Mouse (Mus musculus): ENCODE measurements at regions not wholly inside any gene's neighbourhood (a gene's known extent, or its start where the extent isn't known, plus 50 kb on each side); places are given as distances from the start of the nearest gene placed in this dataset.
"Not testable (repeated sequence)": the region's sequence is repeated elsewhere in the genome, so short reads cannot be mapped to it uniquely, and the experiment has no call there.

DNA sequence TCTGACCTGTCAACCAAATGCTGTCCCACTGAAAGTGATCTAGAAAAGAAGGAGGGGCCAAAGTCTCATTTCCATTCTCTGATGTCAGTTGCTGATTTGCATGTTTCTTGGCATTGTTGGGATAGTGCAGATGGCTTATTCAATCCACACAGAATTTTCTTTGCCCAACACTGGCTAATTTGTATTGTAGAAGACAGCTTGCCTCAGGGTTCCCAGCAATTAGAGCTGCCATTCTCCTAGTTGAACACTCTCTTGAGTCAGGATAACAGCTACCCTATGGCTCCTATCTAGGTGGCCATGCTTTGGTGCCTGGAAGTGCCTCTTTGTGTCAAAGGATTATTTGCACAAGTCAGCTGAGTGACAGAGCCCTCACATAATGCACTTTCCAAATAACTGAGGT lies 569.0 kb downstream of the Lrriq3 start:
- DNase-seq (ENCODE audit: low read depth): no peak

DNA sequence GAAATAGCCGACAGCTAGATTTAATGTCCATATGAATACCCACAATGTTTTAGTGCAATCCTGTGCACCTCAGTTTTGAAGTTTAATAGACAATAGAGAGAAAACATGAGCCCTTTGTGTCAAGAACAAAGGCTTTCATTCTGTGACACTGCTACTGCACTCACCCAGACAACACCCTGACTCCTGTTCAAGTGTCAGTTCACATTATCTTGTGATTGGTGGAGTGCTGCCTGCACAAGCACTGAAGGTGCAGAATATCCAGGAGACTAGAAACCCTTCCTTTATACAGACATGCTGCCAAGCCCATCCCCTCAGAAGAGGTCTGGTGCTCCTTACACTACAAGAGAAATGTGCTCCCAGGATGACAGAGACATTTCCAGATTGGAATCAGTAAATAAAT lies 579.3 kb downstream of the Lrriq3 start:
- no peak for DNase-seq (ENCODE audit: low read depth)

DNA sequence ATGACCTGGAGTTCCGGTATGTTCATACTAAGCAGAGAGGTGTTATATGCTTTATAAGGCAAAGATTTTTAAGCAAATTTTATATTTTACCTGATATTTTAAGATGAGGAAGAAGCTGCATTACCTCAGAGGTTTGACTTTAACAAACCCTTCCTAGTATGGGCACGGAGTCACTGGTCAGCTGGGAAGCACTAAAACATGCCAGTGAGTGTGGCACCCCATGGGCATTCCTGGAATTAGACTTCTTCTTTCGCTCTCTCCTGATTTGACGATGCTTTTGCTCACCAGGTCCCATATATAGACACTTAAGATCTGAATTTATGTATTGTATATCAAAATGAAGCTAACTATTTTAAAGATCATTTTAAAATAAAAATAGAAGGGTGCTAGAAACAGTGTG lies 587.0 kb downstream of the Lrriq3 start:
- DNase-seq (ENCODE audit: low read depth): no peak

DNA sequence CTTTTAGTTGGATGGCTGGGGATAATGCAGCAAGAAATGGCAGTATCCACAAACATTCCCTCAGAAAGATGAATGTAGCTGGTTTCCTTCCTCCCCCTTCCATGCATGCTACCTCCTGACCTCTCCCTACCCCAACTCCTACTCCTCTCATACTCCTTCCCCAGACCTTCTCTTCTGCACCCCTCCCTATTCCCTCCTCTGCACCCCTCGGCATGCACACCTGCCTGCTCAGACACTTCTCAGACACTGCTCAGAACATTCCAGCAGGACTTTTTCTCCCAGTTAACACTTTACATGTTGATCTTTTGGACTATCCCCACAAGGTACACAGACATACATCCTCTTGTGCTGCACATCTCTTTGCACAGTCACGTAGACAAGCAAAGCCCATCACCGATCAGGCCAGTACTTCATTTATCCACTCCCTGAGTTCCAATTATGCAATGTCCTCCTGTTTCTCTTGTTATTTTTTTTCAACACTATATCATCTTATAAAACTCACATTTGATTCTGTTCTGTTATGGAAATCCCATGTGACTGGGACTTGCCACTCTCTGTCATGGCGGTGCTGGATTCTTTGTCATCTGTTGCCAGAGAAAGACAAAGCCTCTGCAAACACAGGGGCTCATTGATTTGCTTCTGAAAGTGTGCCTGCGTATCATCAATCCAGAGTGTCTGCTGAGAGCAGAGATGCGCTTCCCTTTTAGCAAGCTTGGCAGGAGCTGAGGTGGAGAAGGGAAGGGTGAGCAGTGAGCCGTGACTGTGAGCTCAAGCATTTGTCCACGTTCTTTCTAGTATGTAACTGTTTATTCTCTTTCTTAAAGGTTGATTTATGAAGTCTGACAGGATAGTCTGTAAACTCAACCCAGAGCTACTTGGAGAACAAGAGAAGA lies 589.9 kb downstream of the Lrriq3 start:
- no peak for DNase-seq (ENCODE audit: low read depth)

DNA sequence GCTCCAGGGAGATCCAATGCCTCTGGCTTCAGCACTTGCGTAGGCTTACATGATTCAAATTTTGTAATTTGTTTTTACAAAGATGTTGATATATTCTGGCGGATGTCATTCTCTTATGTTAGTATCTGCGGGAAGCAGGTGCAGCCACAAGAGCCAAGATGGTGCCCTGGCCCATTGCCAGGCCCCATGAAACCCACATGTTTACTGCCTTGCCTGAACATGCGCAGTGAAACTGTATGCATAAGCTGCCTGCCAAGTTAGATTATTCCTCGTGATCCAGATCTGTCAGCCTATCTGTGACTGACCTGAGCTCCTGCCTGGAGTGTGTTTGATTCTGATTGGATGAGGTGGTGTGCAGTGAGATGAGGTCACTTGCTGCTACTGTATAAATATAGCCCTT lies 595.1 kb downstream of the Lrriq3 start:
- no peak for DNase-seq (ENCODE audit: low read depth)

DNA sequence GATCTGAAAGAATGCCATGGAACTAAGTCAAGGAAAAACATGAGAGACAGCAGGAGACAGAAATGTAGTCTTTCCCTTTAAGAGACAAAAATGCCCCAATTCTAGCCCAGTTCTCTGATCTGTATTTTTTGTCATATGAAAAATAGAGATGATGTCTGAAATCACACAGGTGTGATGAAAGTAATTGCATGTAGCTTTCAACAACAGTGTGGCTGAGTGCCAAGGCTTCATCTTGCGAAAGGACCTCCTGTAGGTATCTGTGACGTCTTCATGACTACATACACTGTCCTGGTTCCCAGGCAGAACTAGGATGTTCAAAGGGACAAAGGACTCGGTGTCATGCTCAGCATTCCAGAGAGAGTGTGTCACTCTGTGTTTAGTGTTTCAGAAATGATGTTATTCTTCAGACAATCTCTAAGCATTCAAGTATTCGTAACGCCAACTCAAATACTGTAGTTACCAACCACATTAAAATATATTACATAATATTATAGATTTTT lies 629.8 kb downstream of the Lrriq3 start:
- DNase-seq (ENCODE audit: low read depth): no peak

DNA sequence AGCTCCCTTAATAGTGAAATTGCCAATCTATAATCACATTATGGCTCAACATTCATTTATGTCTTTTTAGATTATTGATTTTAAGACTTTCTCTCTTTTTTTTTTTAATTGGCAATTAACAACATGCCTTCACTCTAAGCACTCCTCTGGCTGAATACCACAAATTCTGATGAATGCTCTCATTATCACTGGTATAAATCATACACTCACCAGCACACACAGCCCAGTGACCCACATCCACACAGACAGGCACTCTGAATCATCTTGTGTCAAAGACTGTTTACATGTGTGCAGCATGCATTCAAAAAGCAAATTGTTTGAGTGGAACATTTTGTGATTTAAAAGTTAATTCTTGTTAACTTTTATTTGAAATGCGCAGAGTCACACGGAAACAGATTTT lies 649.2 kb downstream of the Lrriq3 start:
- no peak for DNase-seq (ENCODE audit: low read depth)

DNA sequence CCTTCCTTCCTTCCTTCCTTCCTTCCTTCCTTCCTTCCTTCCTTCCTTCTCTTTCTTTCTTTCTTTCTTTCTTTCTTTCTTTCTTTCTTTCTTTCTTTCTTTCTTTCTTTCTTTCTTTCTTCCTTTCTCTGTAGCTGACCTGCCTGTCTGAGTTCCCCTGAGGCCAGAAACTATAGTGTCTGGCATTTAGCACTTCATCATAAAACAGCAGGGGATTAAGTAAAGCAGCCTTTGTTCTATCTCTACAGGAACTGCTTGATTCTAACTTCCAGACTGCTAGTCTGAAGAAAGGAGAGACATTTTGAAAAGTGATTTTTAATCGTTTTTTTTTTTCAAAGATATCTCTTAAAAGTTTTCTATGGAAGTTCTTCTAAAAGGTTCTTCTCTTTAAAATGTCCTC lies 653.4 kb downstream of the Lrriq3 start:
- not testable (repeated sequence) for DNase-seq (ENCODE audit: low read depth)

DNA sequence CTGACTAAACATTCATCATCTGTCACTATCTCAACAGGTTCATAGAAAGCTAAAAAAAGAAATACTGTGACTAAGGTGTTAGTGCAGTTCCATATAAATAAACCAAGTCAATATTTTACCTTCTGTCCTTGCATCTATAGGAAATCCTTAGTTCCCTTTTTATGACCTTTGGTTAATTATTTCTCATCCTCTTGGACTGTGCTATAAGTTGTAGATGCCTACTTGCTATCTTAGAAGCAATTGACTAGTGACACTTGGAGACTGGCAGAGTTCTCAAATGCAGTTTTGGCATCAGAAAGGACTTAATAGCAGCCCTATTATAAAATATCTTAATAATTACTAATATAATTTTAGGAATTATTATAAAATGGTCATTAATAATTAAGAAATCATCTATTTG lies 654.3 kb downstream of the Lrriq3 start:
- no peak for DNase-seq (ENCODE audit: low read depth)

DNA sequence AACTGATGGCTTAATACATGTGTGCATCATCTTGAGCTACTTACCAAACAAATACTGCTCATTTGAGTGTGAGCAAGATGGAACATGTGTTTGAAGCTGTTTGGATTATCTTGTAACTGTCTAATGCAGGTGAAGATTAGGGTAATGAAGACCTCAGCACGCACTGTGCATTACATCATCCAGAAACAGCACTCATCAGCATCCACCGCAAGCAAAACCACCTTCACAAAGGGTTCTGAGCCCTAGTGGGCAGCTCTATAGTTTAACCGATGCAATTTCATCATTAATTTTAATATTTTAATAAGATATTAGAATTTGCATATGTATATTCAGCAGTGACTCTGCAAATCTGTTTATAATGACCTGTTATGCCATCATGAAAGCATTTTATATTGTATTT lies 664.1 kb downstream of the Lrriq3 start:
- DNase-seq (ENCODE audit: low read depth): no peak

DNA sequence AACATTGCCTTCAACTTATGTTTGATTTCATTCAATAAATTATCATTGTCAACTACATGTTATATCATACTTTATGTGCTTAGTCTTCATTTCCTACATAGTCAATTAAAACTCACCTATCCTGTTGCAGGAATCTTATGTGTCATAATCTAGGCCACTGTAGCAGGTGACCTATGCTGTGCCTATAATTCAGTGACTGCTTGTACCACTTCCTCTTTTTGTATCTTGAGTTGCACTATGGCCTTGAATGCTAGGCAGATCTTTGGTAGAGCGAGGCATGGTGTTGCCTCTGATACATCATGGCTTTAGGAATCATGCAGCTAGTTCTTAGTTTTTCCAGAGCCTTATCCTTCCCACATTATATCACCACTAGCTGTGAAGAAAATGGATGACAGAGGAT lies 682.8 kb downstream of the Lrriq3 start:
- no peak for DNase-seq (ENCODE audit: low read depth)

DNA sequence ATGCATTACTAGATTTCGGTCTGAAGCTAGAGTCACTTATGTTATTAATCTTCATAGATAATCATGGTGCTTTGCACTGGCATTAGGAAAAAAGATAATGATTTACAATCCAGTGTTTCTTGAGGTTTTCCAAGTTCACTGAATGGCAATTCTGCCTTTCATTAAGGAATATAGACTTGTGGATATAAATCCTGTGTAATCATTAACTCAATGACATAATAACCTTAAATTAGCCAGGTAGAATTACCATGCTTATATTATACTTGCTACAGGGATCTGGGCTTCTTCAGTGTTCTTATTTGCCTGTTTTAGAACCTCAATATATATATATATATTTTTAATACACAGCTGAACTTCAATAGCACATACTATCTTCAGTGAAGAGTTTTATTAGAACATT lies 683.8 kb downstream of the Lrriq3 start:
- no peak for DNase-seq (ENCODE audit: low read depth)

DNA sequence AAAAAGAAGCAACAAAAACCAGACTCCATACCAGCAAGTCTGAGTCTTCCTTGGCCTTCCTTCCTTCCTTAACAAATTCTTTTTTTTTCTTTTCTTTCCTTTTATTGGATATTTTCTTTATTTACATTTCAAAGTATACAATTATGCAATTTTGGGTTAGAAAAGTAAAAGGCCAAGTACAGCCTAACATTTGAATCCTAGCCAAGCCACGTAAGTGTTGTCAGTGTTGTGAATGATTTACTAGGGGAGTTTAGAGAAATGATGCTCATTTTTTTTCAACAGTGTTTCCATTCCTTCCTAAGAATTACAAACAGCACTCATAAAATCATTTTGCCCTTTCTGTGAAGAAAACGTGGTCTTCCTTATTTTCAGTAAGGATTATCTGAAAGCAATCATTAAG lies 722.5 kb downstream of the Lrriq3 start:
- DNase-seq (ENCODE audit: low read depth): no peak

DNA sequence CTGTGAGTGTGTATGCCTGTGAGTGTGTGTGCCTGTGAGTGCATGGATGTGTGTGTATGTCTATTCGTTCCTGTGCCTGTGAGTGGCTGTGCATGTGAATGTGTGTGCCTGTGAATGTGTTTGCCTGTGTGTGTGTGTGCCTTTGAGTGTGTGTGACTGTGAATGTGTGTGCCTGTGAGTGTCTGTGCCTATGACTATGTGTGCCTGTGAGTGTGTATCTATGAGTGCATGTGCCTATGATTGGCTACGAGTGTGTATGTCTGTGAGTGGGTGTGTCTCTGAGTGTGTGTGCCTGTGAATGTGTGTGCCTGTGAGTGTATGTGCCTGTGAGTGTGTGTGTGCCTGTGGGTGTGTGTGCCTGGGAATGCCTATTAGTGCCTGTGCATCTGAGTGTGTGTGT lies 731.6 kb downstream of the Lrriq3 start:
- no peak for DNase-seq (ENCODE audit: low read depth)

DNA sequence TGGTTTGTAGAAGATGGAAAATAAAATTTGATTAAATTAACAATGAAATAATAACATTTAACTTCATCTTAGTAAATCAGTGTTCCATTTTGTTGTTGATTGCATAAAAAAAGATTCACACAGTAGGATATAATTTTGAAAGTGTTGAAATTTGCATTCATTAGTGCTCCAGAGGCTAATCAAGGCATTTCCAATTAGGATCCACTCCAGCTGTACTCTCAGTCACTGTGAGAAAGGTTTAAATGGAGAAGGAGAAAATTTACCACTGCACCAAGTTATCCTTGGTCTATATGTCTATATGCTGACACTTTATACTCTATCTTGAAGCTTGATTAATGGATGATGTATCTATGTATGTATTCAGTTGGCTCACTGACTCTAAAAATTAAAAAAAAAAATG lies 695.3 kb upstream of the Negr1 start:
- DNase-seq (ENCODE audit: low read depth): no peak

DNA sequence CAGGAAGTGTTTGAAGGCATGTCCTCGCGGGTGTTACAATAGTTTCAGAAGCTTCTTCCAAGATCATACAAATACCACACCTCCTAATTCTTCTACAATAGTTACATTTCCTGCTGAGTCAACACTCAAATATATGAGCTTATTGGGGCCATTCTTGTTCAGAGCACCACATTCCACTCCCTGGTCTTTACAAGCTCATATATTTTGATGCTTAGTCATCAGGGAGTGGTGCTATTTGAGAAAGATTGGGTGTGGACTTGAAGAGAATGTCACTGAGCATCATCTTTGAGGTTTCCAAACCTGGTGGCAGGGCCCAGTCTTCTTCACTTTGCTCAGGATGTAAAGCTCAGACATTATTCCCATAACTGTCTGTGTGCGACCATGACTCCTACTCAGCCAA lies 685.9 kb upstream of the Negr1 start:
- DNase-seq (ENCODE audit: low read depth): no peak

DNA sequence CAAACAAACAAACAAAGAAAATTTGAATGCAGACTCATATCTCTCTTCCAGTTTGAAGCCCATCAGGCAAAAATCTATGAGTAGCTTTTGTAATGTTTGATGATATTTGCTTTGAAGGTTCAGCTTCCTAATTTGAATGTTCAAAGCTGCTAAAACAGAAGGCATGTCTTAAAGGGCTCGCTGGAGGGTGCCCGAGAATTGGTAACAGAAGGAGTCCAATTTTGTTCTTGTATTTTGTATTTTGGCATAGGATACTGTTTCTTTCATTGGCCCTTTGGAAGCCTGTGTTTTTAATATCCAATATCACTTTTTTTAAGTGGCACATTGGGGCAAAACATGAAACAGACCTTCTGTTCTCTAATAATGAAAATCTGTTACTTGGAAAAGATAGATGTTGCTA lies 683.2 kb upstream of the Negr1 start:
- no peak for DNase-seq (ENCODE audit: low read depth)

DNA sequence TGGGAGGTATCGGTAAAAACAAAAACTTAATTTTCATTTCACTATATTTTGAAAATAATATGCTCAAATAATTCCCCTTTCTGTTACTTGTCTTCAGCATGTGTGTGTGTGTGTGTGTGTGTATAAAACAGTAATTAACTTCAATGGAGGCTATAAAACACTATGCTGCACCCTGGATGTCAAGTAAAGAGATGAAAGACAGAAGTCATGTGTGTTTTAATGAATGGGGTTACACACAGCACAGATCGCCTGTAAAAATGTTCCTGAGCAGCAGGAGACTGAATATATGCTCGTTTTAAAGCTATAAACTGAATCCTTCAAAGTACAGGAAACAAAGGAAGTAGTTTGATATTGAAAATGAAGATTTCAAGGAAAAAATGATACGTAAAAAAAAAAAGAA lies 680.9 kb upstream of the Negr1 start:
- no peak for DNase-seq (ENCODE audit: low read depth)

DNA sequence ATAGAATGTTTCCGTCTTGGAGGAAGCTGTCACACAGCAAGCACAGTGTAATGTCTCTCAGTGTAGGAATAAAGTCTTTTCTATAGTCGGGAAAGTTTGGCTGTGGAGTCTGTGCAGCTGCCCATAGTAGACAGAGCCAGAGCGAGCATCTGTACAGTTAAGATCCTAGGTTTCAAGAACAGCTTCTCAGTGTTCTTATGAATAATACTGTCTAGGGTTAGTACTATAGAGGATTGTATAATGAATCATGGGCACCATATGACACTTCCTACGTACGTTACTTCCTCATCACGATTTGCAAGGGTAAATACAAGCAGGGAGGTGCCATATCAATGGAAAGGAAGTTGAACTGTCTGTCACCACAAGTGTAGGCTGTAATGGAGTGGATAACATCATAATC lies 645.6 kb upstream of the Negr1 start:
- no peak for DNase-seq (ENCODE audit: low read depth)

DNA sequence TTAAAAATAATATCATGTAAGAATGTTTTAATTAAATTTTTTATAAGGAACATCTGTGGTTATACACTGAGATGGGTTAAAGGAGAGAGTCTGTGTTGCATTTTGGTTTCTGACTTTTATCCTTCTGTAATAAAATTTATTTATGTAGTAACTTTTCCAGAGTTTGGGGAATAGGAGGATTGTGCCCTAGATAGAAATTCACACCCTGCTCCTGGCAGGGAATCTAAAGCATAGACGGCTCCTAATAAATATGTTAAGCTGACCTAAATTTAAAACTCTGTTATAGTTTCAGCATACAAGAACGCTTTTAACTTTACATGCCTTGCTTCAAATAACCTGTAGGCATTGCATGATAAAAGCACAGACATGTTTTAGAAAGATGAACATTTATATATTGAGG lies 618.7 kb upstream of the Negr1 start:
- DNase-seq (ENCODE audit: low read depth): no peak

DNA sequence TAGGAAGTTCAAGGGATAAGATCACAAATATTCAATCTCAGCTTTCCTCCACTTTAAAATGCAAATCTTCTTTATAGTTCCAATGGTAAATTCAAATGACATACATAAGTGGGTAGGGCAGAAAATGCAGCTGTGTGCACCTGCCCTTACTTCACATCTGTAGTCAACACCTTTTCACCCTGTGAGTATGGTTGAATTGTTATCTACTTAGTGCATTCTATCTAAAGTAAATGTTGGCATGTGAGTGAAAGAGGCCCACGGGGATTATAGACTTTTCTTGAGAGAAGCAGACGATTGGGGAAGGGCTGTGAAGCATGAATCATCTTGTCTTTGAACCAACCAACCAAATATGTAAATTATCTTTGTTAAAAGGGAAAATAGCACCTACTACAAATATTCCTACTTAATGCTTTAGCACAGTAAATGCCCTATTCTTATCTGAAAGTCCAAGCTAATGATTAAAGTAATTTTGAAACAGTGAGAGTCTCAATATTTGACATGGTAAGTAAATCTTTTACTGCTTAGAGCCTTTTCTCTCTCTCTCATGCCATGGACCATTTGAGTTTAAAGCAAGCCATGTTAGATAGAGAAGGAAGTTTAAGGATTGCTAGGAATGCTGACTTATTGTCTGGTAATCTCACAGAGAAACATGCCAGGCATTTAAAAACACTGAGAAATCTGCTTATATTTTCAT lies 617.4 kb upstream of the Negr1 start:
- no peak for DNase-seq (ENCODE audit: low read depth)

DNA sequence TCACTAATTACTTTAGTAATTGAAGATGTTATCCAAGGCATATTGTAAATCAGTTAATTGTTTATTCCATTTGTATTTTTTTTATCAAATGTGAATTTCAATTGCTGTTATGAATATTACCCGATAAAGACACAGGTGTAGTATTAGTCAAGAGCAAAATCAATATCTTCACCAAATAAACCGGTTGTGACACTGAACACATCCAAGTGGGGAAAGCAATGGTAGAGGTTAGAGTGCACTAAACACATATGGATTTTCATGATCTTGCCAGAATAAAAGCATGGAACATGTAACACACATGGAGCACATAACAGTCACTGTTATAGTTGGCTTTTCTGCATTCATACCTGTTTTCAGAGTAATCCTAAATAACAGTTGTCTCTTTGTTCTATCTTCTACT lies 616.4 kb upstream of the Negr1 start:
- DNase-seq (ENCODE audit: low read depth): no peak

DNA sequence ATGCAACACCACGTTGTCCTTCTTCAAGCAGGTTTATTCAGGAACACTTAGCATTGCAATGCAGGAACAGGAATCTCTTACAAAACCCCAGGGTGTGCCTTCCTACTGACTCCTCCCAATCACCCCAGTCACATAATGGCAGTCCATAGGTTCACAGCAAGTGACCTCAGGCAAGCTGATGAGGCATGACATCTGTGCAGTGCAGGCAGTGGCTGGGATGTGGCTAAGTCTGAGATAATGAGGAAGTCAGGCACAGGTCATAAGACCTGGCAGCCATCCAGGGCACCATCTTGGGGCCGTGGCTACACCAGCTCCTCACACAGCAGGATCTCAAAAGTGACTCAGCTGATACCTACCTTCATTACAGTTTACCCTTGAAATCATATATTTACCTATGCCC lies 599.1 kb upstream of the Negr1 start:
- not testable (repeated sequence) for DNase-seq (ENCODE audit: low read depth)

DNA sequence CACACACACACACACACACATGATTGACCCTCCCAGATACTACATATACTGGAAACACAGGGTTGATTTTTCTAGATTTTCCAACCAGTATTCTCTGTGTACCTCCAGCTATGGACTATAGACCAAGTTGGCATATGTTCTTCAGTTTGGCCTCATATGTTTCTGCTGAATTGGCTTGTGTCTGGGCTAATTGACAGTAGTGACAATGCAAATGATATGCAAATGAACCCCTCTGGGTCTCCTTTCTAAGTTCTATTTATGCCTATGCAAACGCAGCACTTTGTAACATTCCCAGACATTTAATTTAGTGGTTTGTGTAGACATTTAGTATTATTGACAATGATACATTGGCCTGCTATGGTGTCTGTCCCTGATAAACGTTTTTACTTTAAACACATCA lies 582.0 kb upstream of the Negr1 start:
- no peak for DNase-seq (ENCODE audit: low read depth)
